Mouse (Mus musculus) telencephalon, adult 2 months (tissue): ENCODE measurements at regions not wholly inside any gene's neighbourhood (a gene's known extent, or its start where the extent isn't known, plus 50 kb on each side); places are given as distances from the start of the nearest gene placed in this dataset.

ENCODE experiments used
- DNase-seq: peaks from one replicate; pipeline ENCODE4 v3.0.0-alpha.2; 2011; ENCODE audit warnings: low read depth, low spot score

DNA sequence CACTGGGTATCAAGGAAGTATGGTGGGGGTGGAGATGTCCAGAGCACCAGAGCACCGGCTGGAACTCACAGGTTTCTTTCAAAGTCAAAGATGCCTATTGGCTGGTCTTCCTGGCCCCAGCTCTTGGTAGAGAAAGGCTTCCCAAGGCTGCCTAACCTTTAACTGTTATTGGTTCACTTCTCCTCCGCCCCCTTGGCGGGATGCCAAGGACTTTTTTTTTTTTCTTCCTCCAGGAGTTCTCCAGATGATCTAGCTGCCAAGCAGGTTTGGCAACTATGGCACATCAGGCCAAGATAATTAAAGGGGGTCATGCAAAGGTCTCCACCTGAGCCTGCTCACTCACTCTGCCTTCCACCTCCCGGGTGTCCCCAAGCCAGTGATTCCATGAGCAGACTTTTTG lies 67.5 kb downstream of the Sc5d start:
- DNase-seq = no peak

DNA sequence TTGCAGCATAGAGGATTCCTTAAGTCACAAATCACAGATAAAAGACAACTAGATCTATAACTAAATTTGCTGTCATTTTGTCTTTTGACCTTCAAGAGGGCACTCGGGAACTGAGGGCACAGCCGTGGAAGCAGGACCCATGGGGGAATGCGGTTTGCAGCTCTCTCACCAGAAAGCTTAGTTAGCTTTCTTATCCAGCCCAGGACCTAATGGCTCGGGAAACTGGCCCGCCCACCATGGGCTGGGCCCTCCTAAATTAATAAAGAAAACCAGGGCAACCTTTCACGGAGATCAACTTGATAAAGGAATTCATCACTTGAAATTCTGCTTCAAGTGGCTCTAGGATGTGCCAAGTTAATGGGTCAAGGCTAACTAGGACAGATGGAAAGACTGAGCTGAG lies 67.9 kb downstream of the Sc5d start:
- DNase-seq = no peak

DNA sequence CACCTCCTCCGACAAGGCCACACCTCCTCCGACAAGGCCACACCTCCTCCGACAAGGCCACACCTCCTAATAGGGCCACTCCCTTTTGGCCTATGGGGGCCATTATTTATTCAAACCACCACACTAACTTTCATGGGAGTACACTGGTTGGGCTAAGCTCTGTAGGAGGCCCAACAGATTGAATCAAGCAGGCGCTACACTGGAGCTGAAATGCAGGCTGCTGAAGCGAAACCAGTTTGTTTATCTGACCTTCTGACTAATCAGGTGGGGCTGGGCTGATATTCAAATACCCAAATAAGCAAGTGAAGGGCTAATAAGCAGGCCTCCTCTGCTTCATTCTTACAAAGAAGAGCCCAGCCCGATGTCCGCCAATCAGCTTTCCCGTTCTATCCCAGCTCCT lies 68.4 kb downstream of the Sc5d start:
- no peak for DNase-seq

DNA sequence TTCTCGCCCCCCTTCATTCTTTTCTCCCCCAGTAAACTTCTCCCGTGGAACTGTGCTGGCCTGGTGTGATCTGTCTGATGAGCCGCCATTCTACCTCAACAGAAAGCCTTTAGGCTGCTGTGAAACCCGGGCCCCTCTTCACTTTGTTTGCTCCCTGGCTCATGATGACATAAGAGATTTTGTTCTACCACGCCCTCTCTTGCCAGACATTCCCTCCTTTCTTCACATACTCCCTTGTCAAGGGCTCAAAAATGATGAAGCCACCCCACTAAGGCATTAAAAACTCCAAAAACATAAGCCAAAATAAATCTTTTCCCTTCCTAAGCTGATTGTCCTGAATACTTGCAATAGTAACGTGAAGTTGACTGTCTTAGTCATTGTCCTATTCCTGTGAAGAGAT lies 69.1 kb downstream of the Sc5d start:
- no peak for DNase-seq

DNA sequence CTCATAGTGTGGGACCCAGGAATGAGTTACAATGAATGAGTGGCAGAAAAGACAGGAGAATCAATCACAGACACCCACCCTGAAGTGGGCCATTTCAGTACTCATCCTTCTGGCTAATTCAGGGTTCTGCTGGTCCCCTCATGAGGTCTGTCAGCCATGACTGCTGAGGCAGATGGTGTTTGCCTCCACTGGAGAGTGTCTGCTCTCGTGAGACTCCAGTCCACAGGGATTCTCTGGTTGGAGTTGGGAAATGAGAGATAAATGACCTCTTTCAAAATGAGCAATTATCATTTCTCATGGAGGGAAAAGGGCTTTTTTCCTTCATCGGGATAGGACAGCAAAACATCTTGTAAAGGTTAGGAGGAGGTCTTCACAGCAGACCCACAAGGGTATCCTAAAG lies 69.9 kb downstream of the Sc5d start:
- no peak for DNase-seq

DNA sequence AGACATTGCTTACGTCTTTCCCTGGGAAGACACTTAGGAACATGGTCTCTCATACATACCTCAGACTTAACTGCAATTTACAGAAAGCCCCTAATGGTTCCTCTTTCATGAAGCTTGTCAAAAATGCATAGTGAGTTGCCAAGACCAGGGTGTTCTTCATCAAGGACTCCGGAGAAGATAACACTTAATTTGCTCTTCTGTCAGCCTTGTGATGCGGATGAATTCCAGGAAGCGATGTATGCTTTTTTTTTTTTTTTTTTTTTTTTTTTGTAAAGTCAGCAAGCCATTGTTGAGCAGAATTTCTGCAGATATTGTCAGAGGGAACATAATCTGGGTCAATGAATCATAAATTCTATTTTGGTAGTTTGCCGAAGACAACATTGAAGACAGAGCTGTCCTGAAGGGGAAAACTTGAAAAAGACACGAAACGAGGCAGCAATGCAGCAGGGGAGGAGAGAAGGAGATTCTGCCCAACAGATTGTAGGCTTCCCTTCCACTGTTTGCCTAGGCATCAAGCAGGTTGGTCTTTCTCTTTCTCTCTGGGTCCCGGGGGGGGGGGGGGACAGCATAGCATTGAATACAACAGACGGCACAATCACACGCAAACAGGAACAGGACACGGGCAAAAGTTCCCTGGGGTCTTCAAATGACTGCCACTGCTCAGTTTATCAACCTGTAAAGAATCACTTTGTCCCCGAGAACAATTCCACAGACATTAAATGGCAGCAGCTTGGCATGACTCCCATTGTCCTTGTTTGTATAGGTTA lies 69.1 kb upstream of the Sorl1 start:
- DNase-seq = no peak

DNA sequence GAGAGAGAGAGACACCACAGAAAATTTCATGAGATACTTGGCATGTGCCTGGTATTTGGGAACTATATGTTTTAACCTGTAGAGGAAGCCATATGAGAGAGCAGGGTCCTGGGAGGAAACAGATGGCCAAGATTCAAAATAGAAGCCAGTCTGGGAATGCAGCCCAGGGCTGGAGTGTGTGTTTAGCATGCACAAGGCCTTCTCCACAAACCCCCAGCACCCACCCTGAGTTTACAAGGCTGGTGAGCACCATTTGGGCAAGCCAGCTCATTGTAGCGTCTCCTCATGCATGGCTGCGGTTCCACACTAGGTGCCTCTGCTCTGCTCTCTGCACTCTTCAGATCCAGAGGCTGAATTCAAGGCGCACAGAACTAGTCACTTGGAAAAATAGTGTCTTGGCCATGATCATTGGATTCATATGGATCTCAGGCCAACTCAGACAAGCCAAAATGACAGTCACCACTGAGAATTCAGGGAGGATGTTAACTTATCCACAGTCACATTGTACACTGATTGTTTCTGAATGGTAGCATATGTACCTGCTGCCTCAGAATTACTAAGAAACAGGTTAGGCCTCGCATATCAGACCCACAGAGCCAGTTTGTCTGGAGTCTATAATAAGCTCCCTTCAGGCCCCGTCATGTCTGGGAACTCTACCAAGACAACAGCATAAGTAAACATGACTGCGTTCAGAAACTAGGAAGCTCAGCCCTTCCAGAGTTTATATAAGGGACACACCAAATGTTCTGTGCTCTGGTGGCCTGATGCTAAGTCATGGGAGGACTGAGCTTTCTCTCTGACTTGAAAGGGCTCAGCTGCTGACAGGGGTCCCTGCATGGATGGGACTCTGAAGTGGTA lies 63.5 kb upstream of the Sorl1 start:
- peak; percentile 88 for DNase-seq

DNA sequence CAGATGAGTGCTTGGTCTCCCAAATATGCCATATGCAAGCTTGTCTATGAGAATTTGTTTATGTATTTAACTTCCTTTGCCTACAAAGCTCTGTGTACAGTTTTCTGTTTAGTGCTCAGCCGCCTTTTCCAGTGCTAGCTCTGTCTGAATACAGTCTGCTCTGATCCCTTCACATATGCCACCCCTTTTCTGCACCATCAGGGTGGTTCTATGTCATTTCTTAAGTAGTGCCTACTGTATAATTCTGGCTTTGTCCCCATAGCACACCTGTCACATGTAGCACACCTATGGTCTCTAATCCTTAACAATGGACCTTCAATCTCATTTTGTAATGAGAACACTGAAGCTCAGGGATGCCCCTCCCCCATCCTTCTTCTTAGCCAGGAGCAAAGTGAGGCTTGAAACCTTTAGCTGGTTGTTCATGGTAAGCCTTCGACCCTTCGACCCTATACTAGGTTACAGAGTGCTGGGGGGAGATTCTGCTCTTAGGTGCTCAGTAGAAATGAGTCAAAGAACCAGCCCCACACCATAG lies 60.1 kb upstream of the Sorl1 start:
- no peak for DNase-seq

DNA sequence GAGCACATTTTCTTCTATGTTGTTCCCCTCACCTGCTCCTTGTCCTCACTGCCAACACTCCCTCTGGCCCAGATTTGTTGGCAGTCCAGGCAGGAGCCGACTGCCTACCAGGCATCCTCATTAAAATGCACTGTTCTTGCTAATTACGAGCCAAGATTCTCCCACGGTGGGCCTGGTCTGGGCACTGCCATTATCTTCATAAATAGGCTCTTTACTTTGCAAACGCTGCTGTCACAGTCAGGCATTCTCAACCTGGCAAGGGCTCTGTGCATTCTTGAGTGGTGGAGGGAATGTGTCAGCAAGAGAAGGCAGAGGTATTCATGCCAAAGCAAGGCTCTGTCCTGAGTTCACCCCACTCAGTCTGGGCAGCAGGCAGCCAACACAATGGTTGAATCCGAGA lies 59.4 kb upstream of the Sorl1 start:
- DNase-seq = peak; percentile 91

DNA sequence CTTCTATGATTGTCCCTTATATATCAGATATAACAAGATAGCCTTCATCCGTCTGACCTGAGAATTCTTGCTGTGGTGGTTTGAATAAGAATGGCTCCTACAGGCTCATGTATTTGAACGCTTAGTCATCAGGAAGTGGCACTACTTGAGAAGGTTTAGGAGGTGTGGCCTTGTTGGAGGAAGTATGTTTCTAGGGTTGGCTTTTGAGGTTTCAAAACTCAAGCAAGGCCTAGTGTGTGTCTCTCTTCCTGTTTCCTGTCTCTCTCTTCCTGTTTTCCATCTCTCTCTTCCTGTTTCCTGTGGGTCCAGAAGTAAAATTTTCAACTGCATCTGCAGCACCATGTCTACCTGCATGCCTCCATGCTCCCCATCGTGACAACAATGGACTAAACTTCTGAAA lies 58.3 kb upstream of the Sorl1 start:
- no peak for DNase-seq

DNA sequence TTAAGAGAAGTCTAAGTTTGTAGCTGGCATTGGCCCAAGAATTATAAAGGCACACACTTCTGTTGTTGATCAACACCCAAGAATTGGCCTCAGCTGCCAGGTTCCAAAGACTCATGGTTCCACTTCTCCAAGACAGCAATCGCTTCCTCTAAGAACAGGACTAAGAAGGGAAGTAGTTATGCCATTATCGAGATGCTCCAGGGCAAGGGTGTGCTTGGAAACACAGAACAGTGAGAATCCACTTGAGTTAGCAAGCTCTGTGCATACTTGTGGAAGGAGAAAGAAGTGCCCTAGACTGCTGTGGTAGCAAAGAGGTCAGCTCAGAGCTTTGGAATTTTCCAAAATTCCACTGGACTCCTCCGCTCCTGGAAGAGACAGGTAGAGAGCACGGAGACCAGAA lies 56.1 kb upstream of the Sorl1 start:
- no peak for DNase-seq

DNA sequence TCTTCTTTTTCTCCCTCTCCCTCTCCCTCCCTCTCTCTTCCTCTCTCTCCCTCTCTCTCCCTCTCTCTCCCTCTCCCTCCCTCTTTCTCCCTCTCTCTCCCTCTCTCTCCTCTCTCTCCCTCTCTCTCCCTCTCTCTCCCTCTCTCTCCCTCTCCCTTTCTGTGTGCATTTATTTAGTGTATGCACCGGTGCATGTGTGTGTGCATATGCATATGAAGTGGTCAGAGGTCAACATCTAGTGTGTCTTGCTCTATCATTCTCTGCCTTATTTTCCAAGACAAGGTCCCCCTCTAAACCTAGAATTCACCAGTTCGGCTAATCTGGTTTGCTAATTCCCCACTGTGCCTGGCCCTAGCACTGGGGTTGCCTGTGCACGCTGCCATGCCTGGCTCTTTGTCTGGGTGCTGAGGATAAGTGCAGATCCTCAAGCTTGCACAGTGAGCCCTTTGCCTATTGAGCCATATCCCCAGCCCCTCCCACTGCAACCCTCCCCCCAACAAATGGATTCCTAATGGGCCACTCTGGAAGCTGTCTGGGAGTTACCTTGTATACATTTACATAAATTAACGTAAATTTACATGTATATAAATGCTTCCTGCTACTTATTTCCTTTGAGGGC lies 54.8 kb upstream of the Sorl1 start:
- DNase-seq = no peak

DNA sequence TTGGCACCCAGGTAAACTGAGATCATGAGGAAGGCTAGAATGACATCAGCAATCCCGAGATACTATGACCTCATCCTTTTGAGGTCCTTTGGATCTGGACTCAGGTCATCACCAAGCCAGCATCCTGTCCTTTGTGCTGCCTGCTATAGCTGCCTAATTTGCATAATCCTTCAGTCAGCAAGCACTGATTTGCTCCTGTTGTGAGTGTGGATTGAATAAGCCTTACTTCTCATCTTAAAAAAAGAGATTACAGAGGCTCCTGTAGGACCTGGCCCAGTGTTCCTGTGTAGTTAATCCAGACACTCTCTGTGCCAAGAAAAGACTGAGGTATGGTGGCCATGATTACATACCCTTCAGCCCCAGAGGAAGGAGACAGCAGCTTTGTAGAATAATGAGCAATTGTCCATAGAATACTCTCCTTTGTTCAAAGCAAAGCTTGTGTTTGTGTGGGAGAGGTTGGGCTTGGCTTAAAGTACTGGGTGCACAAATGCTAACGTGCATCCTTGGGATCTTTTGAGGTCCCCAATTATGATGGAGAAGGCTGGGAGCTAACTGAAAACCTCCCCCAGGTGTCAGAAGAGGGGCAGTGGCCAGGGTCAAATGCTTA lies 50.4 kb upstream of the Sorl1 start:
- DNase-seq = no peak
